Mouse (Mus musculus) fat pad, adult 2 months (tissue): Measurements from ENCODE around the gene Tmx1.

Experiments used
- DNase-seq: peaks from one replicate; pipeline ENCODE4 v3.0.0-alpha.2; 2011; ENCODE audit warnings: low read depth, low spot score; ENCODE audit errors: extremely low read depth

Gene Tmx1

GRCm38 (mm10) chr12:70485956-70486355, 33.1 kb downstream of the Tmx1 start:
- no peak for DNase-seq

GRCm38 (mm10) chr12:70486716-70487480, 34.0 kb downstream of the Tmx1 start:
- no peak for DNase-seq

GRCm38 (mm10) chr12:70492441-70492840, 39.5 kb downstream of the Tmx1 start:
- no peak for DNase-seq

- no peak for DNase-seq
Measured at GRCm38 (mm10) chr12:70494494-70495281, 41.8 kb downstream of the Tmx1 start.

- no peak for DNase-seq
Measured at GRCm38 (mm10) chr12:70495282-70495922, 42.5 kb downstream of the Tmx1 start.

- DNase-seq = no peak
Measured at GRCm38 (mm10) chr12:70498091-70498490, 45.2 kb downstream of the Tmx1 start.

GRCm38 (mm10) chr12:70505971-70506370, 53.1 kb downstream of the Tmx1 start:
- DNase-seq = no peak

- no peak for DNase-seq
Measured at GRCm38 (mm10) chr12:70512023-70512422, 59.1 kb downstream of the Tmx1 start.

GRCm38 (mm10) chr12:70512431-70512830, 59.5 kb downstream of the Tmx1 start:
- no peak for DNase-seq
